Mouse (Mus musculus): Measurements from ENCODE around the gene Olfr1378. TPM values are rescaled to one million over a fixed set of nuclear protein-coding genes. Genes with fewer than 3 reads are reported as not detected.

Gene Olfr1378
- total and polyA plus RNA-seq, 3 experiments, result not detected

DNA sequence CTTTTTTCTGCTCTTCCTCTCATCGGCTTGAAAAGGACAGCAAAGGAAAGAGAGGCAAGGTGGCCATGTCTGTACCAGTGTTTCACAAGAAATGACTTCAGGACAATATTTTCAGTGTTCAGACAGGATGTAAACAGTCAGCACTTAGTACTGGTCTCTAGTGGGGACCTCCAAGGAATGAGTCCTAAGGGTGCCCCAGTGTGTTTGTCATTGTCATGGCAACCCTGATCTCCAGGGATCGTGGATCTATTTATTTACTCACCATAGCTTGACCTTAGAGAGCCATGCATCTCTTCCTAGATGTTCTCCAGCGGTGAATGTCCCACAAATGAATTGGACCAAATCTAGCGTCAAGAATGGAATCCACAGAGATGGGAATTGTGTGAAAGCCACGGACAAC lies 37.0 kb downstream of the Olfr1378 start, which contains the start of gene Olfr51:
TSS of gene Olfr51 (plus strand) at position 301 of the 400 bp plus-strand sequence.
- Histone ChIP-seq H3K79me2 (ENCODE audit: control insufficient read depth, insufficient read depth, low read length, poor library complexity) (no peaks in the 10 kb centered on the region), H3K36me3 (ENCODE audit: control insufficient read depth in 1 of 2, insufficient read depth in 2 of 2, low read length in 2 of 2) (no peaks in the 10 kb centered on the region), H3K4me1 (ENCODE audit: control insufficient read depth in 1 of 2, insufficient read depth in 2 of 2, low read length in 2 of 2) (no peaks in the 10 kb centered on the region), H3K9ac (ENCODE audit: control insufficient read depth, low read depth, low read length, poor library complexity, severe bottlenecking) (no peak within 1 kb of the TSS), H3K27ac (ENCODE audit: control insufficient read depth, low read depth, low read length) (no peak within 1 kb of the TSS), H3K9me3 (replicated peaks; ENCODE audit: insufficient read depth, low read length) (no peaks in the 10 kb centered on the region), H3K4me3 (ENCODE audit: control insufficient read depth in 1 of 2, insufficient read depth in 1 of 2, low read depth in 2 of 2, low read length in 2 of 2) (no peak within 1 kb of the TSS), H3K27me3 (ENCODE audit: control insufficient read depth in 1 of 2, insufficient read depth in 2 of 2, low read length in 2 of 2) (no peaks in the 10 kb centered on the region)
- TF ChIP-seq ZMIZ1 (IDR thresholded peaks at IDR 0.05; ENCODE audit: low read depth, low read length) (no peak), TCF12 (IDR thresholded peaks at IDR 0.05; ENCODE audit: low read depth, low read length) (no peak), MYB (IDR thresholded peaks at IDR 0.05; ENCODE audit: low read depth, low read length) (no peak), CHD2 (IDR thresholded peaks at IDR 0.05; ENCODE audit: low read length) (no peak), ELF1 (IDR thresholded peaks at IDR 0.05; ENCODE audit: low read depth, low read length) (no peak), GATA1 (IDR thresholded peaks at IDR 0.05; ENCODE audit: low read depth, low read length) (no peak), ZC3H11A (IDR thresholded peaks at IDR 0.05; ENCODE audit: low read depth, low read length) (no peak), POLR2AphosphoS5 (IDR thresholded peaks at IDR 0.05; ENCODE audit: borderline replicate concordance, low read depth, low read length) (no peak), EP300 (IDR thresholded peaks at IDR 0.05; ENCODE audit: low read depth in 1 of 2, low read length in 2 of 2) (no peak)
- no peak for DNase-seq (ENCODE audit: low read depth, low spot score)

DNA sequence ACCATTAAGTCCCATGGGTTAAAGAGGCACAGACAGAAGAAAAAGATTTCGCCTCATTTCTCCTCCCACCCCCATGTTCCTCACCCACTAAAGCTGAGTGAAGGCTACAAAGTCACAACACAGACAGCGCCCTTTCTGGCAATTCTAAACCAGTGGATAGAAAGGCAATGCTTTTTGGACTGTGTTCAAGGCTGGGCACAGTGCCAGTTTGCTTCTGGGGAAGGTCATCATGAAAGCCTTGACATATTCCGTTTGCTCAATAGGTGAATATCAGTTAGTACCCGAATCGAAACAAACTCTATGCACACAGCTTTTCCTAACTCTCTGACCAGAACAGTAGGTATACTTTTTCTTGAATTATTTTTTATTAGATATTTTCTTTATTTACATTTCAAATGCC lies 45.5 kb downstream of the Olfr1378 start:
- Histone ChIP-seq H3K9me3 (replicated peaks; ENCODE audit: insufficient read depth, low read length) (no peaks in the 10 kb centered on the region), H3K27me3 (ENCODE audit: control insufficient read depth in 1 of 2, insufficient read depth in 2 of 2, low read length in 2 of 2) (no peaks in the 10 kb centered on the region), H3K36me3 (ENCODE audit: control insufficient read depth in 1 of 2, insufficient read depth in 2 of 2, low read length in 2 of 2) (no peaks in the 10 kb centered on the region), H3K79me2 (ENCODE audit: control insufficient read depth, insufficient read depth, low read length, poor library complexity) (no peaks in the 10 kb centered on the region), H3K4me1 (ENCODE audit: control insufficient read depth in 1 of 2, insufficient read depth in 2 of 2, low read length in 2 of 2) (no peaks in the 10 kb centered on the region), H3K27ac (ENCODE audit: control insufficient read depth, low read depth, low read length) (no peak overlapping the region), H3K4me3 (ENCODE audit: control insufficient read depth in 1 of 2, insufficient read depth in 1 of 2, low read depth in 2 of 2, low read length in 2 of 2) (no peak overlapping the region), H3K9ac (ENCODE audit: control insufficient read depth, low read depth, low read length, poor library complexity, severe bottlenecking) (no peak overlapping the region)
- no peak for DNase-seq (ENCODE audit: low read depth, low spot score)
- no peak for TF ChIP-seq POLR2AphosphoS5 (IDR thresholded peaks at IDR 0.05; ENCODE audit: borderline replicate concordance, low read depth, low read length)
- no peak for TF ChIP-seq TAL1 (IDR thresholded peaks at IDR 0.05; ENCODE audit: low read length)
- no peak for TF ChIP-seq MAX (IDR thresholded peaks at IDR 0.05; ENCODE audit: low read length)
- TF ChIP-seq MYB (IDR thresholded peaks at IDR 0.05; ENCODE audit: low read depth, low read length), result no peak
- TF ChIP-seq SMC3 (IDR thresholded peaks at IDR 0.05; ENCODE audit: low read depth, low read length), result no peak
- no peak for TF ChIP-seq UBTF (IDR thresholded peaks at IDR 0.05; ENCODE audit: borderline replicate concordance, insufficient read depth, low read depth, low read length)

GRCm38 (mm10) chr11:51013936-51014335 lies 47.6 kb downstream of the Olfr1378 start, which contains the start of gene Olfr54:
TSS of gene Olfr54 (plus strand) at chr11:51014236.
- no peak for DNase-seq (ENCODE audit: low read depth, low spot score)
- H3K4me3 ChIP-seq (ENCODE audit: control insufficient read depth in 1 of 2, insufficient read depth in 1 of 2, low read depth in 2 of 2, low read length in 2 of 2), result no peak within 1 kb of the TSS
- no peak within 1 kb of the TSS for H3K9ac ChIP-seq (ENCODE audit: control insufficient read depth, low read depth, low read length, poor library complexity, severe bottlenecking)
- H3K4me1 ChIP-seq (ENCODE audit: control insufficient read depth in 1 of 2, insufficient read depth in 2 of 2, low read length in 2 of 2), result no peaks in the 10 kb centered on the region
- H3K9me3 ChIP-seq (replicated peaks; ENCODE audit: insufficient read depth, low read length), result no peaks in the 10 kb centered on the region
- no peak within 1 kb of the TSS for H3K27ac ChIP-seq (ENCODE audit: control insufficient read depth, low read depth, low read length)
- TF ChIP-seq TCF12 (IDR thresholded peaks at IDR 0.05; ENCODE audit: low read depth, low read length), result no peak
- TF ChIP-seq HCFC1 (IDR thresholded peaks at IDR 0.05; ENCODE audit: low read depth, low read length), result no peak
- no peak for TF ChIP-seq CHD2 (IDR thresholded peaks at IDR 0.05; ENCODE audit: low read length)
- TF ChIP-seq GATA1 (IDR thresholded peaks at IDR 0.05; ENCODE audit: low read depth, low read length), result no peak
- no peak for TF ChIP-seq ZC3H11A (IDR thresholded peaks at IDR 0.05; ENCODE audit: low read depth, low read length)
- no peaks in the 10 kb centered on the region for H3K36me3 ChIP-seq (ENCODE audit: control insufficient read depth in 1 of 2, insufficient read depth in 2 of 2, low read length in 2 of 2)
- H3K79me2 ChIP-seq (ENCODE audit: control insufficient read depth, insufficient read depth, low read length, poor library complexity), result no peaks in the 10 kb centered on the region
- no peaks in the 10 kb centered on the region for H3K27me3 ChIP-seq (ENCODE audit: control insufficient read depth in 1 of 2, insufficient read depth in 2 of 2, low read length in 2 of 2)
